Mouse (Mus musculus) spleen, postnatal 14 days (tissue): Measurements from ENCODE around the gene Iqch.
A peak's percentile ranks its signal among the peaks of the same experiment; 100 is the strongest.

Experiments used
- DNase-seq, 2 experiments: peaks; one replicate each; pipeline ENCODE4 v3.0.0; 2021 to 2022; ENCODE audit warnings: low spot score in 2 of 2

The Iqch gene

DNA sequence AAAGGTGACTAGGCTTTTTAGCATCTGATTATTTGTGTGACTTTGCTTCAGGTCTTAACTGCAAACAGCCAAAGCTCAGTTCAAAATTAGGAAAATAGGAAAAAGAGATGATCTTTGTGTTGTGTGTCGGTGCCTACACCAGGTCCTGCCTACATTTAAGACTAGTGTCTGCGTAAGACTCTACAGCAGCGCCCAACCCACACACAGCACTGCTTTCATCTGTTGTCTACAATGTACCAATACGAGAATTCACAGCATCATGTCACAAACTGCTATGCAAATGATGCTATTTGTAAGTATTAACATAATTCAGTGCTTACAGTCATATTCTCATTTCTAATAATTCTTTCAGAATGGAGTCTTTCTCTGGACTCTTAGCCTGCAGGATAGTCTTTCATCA, 108.5 kb downstream of the Iqch start:
- DNase-seq: no peak

DNA sequence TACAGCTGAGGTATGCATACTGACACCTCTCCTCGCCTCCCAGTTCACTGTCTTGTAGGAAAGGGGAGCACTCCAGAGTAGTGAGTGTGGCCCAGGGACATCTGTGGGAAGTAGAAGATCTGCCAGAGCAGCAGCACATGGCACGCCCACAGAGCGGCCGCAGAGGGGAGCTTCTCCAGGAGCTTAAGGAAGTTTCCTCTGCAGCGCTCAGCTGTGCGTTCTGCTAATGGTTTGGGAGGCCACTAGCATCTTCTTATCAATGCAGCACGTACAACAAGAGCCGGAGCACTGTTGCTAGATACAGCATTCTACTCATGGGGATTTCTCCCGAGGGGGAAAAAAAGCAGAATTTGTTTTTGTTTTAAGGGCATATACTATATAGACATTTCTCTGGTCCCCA, 110.0 kb downstream of the Iqch start:
- DNase-seq: no peak

DNA sequence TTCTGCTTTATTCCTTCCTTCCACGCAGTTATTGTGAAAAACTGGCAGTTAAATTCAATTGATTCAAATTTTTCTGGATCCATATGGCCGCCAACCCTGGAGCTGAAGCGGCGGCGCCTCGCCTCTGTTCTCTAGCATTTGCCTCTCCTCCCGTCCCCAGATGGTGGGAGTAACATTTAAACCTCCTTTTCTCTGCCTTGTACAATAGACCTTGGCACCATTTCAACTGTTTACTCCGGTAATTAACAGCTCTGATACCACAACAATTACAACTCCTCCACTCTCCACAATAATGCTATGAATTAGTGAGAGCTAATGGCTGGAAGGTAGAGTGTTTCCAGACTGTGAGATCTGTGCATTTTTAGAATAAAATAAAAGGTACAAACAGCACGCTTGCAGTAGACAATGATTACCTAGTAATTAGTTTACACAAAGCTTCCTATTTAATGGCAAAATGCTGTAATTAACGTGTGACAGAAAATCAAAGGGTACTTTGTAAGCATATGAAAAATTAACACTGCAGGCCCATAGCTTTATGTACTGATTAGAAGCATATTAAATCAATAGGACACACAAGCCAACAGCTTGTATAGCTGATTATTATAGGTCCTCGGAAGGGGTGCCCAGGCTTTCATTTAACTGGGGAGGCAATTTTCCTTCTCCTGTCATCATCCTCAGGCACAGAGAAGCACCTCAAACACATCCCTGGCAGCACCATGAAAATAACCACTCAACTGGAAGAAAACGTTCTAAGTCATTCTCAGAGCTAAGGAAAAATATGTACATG, 111.6 kb downstream of the Iqch start:
- no peak for DNase-seq

- DNase-seq: no peak
These were observed 113.1 kb downstream of the Iqch start for GRCm38 (mm10) chr9:63489156-63489555.

DNA sequence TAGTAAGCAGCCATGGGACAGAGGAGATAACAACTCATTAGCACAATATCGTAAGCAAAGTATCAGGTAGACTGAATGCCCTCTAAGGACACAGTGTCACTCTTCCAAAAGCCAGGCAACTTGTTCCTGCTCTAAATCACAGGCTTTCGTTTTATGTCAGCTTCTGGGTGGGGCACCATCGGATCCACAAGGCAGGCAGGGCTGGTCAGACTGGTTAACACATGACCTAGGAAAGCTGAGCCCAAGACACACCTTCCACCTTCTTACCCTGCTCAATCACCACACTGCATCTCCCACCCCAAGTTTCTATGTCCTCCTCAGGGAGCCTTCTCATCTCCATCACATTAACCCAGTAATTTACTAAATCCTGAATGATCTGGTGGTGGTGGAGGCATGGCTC, 136.7 kb downstream of the Iqch start:
- no peak for DNase-seq

DNA sequence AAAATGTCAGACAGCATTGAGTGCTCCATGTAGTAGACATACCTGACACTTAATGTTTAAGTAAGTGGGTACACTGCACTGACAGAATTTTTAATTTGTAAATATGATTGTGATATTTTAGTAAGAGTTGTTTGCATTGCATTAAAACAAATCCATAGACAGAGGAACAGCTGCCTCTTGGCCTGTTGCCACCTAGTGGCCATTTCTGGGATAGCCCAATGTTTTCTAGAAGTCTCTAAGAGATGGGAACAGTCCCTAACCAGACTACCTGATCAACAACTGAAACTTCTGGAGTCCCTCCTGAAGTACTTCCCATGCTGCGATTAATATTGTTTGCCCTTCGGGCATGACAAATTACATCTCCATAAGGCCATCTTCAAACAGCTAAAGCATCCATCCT, 140.0 kb downstream of the Iqch start:
- peak; percentile 10 to 66 for DNase-seq

- DNase-seq: no peak
These were observed 145.9 kb downstream of the Iqch start for GRCm38 (mm10) chr9:63456401-63456800.

DNA sequence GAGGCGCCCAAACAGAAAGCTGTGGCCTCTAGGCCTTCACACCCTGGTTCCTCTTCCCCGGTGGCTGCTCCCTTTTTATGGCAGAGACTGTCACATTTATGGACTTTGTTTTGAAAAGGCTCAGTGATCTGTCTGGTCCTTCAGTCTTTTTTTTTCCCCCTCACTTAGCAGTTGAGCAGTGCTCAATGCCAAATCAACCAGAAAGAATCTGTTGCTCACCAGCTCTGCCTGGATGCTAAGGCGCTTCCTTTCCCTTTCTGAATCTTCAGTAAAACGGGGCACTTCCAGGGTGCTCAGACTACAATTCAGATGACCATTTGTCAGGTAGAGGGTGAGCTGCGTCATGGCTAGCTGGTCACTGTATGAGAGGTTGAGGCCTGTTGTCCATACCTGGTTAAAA, 148.0 kb downstream of the Iqch start:
- DNase-seq: no peak

GRCm38 (mm10) chr9:63450531-63451030, 151.7 kb downstream of the Iqch start:
- DNase-seq: no peak

DNA sequence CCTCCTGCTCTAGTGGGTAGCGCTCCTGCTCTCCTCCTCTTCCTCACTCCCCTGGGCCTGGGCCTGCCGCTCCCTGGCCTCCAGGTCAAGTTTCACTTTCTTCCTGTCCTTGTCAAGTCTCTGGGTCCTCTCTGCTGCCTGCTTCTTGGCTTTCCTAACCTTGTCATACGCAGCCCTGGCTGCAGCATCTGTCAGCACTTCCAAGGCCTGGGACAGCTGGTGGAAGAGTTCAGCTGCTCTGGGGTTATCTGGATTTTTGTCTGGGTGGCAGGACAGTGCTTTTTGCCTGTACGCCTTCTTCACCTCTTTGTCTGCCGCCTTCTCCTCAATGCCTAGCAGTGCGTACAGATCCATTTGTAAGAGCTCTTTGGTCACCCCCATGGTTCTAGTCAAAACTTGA, 158.6 kb downstream of the Iqch start:
- no peak for DNase-seq

GRCm38 (mm10) chr9:63430652-63431051, 171.6 kb downstream of the Iqch start:
- DNase-seq: no peak

DNA sequence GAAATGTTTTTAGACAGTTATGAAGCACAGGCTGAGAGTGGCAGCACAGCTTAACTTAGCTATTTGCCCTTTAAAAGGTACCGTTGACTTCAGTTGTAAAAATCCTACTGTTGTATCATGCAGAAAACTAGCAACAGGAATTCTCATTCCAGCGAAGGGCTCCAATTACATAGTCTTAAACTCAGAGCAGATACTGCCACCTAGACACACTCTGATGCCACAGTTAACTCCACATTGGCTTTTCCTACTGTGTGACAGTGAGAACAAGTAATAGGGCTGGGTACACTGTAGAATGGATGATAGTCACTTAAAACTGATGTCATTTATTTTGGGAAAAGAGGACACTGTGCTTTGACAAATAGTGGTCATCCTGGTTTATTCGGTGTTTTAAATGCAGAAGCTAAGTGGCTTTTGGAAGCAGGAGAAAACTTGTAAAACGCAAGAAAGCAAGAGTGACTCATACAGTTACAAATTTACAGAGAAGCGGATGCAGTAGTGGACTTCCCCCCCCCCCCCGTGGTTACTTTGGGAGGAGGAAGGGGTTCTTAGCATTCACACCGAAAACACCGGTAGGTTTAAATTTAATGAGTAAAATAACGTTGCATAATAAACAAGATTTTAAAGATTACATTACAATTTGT, 181.1 kb downstream of the Iqch start:
- DNase-seq: no peak

DNA sequence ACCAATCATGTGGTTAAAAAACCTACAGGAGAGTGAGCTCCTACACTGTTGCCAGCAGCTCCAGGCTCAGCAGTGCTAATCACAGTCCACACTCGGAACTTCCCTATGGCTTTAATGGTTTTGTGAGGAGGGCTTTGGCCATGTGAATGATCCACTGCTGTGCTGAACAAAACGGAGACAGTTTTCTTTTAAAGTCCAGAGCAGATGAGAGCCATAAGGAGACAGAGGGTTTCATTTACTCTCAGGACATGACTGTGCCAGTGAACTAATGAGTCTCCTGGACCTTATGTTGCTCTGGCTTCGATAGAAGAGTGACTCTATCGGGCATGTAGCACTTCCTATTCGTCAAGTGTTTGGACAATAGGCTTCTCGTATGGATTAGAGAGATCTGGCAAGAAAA, 181.9 kb downstream of the Iqch start:
- no peak for DNase-seq

- DNase-seq: no peak
These were observed 202.1 kb downstream of the Iqch start for GRCm38 (mm10) chr9:63400176-63400575.

GRCm38 (mm10) chr9:63399463-63399815, 202.9 kb downstream of the Iqch start:
- no peak for DNase-seq

DNA sequence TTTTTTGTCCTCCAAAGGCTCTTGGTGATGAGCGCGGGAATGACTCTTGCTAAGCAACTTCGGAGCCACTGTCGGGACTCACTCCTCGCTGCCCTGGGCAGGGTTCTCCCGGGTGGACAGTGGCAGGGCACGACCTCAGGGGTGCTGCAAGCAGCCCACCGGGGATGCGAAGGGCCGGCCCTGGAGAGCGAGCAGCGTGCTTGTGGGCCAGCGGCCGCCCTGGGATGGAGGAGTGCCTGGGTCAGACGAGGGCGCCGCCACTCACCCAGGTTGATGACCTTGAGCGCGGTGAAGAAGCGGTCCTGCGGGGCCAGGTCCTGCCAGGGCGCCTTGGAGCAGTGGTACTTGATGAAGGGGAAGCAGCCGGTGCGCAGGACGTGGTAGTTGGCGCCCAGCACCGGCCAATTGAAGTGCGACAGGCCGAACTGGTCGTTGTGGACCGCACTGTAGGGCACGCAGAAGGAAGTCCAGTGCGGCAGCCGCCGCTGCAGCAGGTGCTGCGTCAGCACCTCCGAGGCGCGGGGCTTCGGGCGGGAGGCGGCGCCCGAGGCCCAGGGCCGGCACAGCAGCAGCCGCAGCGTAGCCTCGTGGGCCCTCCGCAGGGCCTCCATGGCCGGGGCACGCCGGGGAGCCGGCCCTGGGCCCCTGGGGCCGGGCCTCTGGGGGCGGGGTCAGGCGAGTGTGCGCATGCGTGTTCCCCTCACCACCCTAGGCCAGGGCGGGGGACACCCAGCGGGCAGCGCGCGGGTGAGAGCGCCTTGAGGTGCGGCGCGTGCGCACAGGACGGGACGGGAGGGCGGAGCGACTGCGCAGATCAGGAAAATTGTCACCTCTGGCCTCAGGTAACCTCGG, 203.5 kb downstream of the Iqch start, which contains the start of gene 2300009A05Rik:
2300009A05Rik (minus strand) TSS at position 636 of the 852 bp plus-strand sequence.
- peak; percentile 95 to 96 for DNase-seq

GRCm38 (mm10) chr9:63395612-63396011, 206.7 kb downstream of the Iqch start:
- DNase-seq: no peak

DNA sequence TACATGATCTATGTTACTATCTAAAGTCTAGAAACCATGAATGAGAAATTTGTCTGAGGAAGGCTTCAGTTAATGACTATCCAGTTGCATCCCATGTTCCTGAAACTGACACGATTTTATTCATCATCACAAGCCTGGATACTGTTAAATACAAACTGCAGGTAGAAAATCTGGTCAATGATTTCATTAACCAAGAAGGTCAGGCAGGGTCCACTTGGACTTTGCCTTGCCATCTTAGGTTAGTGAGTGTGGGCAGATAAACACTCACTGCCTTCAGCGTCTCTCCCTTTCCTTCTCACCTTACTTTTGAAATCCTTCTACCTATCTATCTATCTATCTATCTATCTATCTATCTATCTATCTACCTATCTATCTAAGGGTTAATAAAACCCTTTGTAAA, 211.0 kb downstream of the Iqch start:
- DNase-seq: no peak

DNA sequence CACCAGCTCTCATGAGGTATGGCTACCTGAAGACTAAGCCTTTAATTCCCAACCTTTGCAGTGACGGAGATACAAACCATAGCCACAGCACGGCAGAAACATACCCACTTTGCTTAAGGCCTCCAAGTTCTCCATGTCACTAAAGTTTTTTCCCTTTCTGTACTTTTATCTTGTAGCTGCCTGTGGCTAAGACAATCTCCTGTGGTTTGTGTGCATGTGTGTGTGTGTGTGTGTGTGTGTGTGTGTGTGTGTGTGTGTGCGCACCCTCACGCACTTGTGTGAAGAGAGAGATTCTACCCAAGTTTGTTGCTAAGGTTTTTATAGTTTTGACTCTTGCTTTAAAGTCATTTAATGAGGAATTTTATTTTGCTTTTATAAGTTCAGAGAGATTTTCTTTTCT, 219.5 kb downstream of the Iqch start:
- DNase-seq: no peak

GRCm38 (mm10) chr9:63380326-63380725, 222.0 kb downstream of the Iqch start:
- DNase-seq: no peak

GRCm38 (mm10) chr9:63378174-63378573, 224.1 kb downstream of the Iqch start:
- DNase-seq: no peak
